Mouse (Mus musculus) cortical plate, adult 2 months (tissue): ENCODE measurements at regions not wholly inside any gene's neighbourhood (a gene's known extent, or its start where the extent isn't known, plus 50 kb on each side); places are given as distances from the start of the nearest gene placed in this dataset.

Experiments used
- H3K27ac ChIP-seq: fragments of 200-500 bp; 2 replicates; pipeline ENCODE4 v1.5.1; 2012; ENCODE audit warnings: low read length, control low read depth, inconsistent platforms; ENCODE audit not compliant: insufficient read depth
- H3K4me1 ChIP-seq: fragments of 200-500 bp; 2 replicates; pipeline ENCODE4 v1.6.1; 2011; ENCODE audit warnings: low read length; ENCODE audit not compliant: control insufficient read depth, insufficient read depth
- H3K4me3 ChIP-seq: fragments of 200-500 bp; 2 replicates; pipeline ENCODE4 v1.5.1; 2011; ENCODE audit warnings: mild to moderate bottlenecking, low read length, control low read depth; ENCODE audit not compliant: insufficient read depth
- CTCF ChIP-seq: fragments of 200-500 bp; IDR thresholded peaks from 2 replicates; pipeline ENCODE4 v1.5.1; 2011; ENCODE audit warnings: mild to moderate bottlenecking, control low read depth, low read length; ENCODE audit not compliant: insufficient read depth; ENCODE audit errors: extremely low read depth
- POLR2A ChIP-seq: fragments of 200-500 bp; IDR thresholded peaks from 2 replicates; pipeline ENCODE4 v1.6.1; 2011; ENCODE audit warnings: mild to moderate bottlenecking, low read length, control low read depth; ENCODE audit not compliant: insufficient read depth; ENCODE audit errors: extremely low read depth

GRCm38 (mm10) chr19:19219352-19219751 lies 108.4 kb upstream of the Rorb start:
- TF ChIP-seq POLR2A, result no peak
- no peak for TF ChIP-seq CTCF
- no peak overlapping the region for H3K27ac ChIP-seq
- no peaks in the 10 kb centered on the region for H3K4me1 ChIP-seq
- no peak overlapping the region for H3K4me3 ChIP-seq

DNA sequence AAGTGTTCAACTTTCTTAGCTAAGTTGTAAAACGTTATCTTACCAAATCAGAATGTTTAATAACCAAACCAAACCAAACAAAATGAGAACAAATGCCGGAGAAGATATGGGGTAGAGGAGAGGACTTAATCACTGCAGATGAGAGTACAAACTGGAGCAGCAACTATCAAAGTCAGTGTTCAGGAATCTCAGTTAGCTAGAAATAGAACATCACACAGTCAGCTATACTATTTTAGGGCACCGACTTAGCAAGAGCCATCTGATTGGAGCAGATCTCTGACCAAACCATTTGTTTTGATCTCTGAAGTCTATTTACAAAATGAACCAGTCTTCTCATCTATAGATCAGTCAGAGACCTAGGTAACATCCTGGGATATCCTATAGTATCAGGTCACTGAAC lies 107.7 kb upstream of the Rorb start:
- H3K4me3 ChIP-seq, result no peak overlapping the region
- TF ChIP-seq POLR2A (no peak), CTCF (no peak)
- H3K4me1 ChIP-seq, result no peaks in the 10 kb centered on the region
- no peak overlapping the region for H3K27ac ChIP-seq

GRCm38 (mm10) chr19:19199534-19199933 lies 88.5 kb upstream of the Rorb start:
- TF ChIP-seq CTCF (no peak), POLR2A (no peak)
- Histone ChIP-seq H3K4me3 (no peak overlapping the region), H3K4me1 (no peaks in the 10 kb centered on the region), H3K27ac (no peak overlapping the region)

DNA sequence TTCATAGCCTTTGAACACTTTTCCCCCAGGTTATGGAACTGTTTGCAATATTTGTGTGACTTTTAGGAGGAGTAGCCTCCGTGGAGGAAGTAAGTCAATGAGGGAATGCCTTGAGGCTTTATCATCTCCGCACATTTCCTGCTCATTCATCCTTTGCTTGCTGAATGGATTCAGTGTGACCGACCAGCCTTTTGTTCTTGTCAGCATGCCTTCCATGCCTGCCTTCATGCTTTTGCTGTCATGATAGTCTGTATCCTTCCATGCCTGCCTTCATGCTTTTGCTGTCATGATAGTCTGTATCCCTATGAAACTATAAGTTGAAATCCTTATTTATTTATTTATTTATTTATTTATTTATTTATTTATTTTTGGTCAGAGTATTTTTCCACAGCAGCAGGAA lies 87.8 kb upstream of the Rorb start:
- TF ChIP-seq POLR2A (no peak), CTCF (no peak)
- no peaks in the 10 kb centered on the region for H3K4me1 ChIP-seq
- no peak overlapping the region for H3K4me3 ChIP-seq
- H3K27ac ChIP-seq, result no peak overlapping the region

DNA sequence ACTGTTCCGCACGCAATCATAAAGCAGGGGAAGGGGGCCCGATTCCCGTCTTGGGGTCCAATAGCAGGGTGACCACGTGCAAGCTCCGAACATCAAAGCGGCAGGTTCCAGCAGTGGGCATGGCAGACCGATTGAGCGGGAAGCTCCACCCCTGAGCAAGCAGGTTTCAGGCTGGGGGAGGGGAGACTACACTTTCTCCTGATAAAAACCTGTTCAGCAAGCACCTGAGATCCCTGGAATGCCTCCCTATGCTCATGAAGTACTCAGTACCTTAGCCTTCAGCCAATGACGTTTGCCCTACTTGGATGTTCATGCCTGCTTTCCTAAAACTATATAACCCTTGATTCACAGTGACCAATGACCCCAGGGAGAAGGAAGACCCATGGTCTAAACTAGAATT lies 83.7 kb upstream of the Rorb start:
- Histone ChIP-seq H3K27ac (no peak overlapping the region), H3K4me1 (no peaks in the 10 kb centered on the region), H3K4me3 (no peak overlapping the region)
- TF ChIP-seq CTCF, result no peak
- no peak for TF ChIP-seq POLR2A

GRCm38 (mm10) chr19:19194306-19194705 lies 83.3 kb upstream of the Rorb start:
- no peaks in the 10 kb centered on the region for H3K4me1 ChIP-seq
- H3K27ac ChIP-seq, result no peak overlapping the region
- TF ChIP-seq POLR2A (no peak), CTCF (no peak)
- H3K4me3 ChIP-seq, result no peak overlapping the region

DNA sequence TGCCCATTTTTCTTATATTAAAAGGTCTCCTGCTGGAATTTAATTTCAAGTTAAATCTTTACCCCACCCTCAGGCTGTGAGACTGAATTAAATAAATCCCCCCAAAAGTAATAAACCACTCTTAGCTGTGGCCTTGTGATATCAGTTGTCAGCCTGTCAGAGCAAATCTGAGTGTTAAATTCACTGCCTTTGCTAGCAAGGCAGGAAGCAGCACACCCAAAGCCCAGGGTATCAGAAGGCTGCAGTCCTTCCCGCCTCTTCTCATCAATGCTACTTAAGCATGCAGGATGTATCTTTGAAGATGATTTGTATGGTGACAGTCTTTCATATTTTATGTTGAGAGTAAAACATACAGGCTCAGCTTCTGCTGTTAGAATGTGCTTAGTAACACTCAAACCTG lies 61.8 kb upstream of the Rorb start:
- Histone ChIP-seq H3K27ac (no peak overlapping the region), H3K4me1 (no peaks in the 10 kb centered on the region), H3K4me3 (no peak overlapping the region)
- no peak for TF ChIP-seq CTCF
- TF ChIP-seq POLR2A, result no peak

GRCm38 (mm10) chr19:19170807-19171206 lies 59.8 kb upstream of the Rorb start:
- H3K4me1 ChIP-seq, result no peaks in the 10 kb centered on the region
- TF ChIP-seq POLR2A (no peak), CTCF (no peak)
- H3K4me3 ChIP-seq, result no peak overlapping the region
- H3K27ac ChIP-seq, result no peak overlapping the region
